Mouse (Mus musculus) bone marrow, adult 2 months (tissue): ENCODE data around the gene Spindoc. TPM values are rescaled to one million over a fixed set of nuclear protein-coding genes. Genes with fewer than 3 reads are reported as not detected.

Source experiments
- H3K27ac ChIP-seq: fragments of 200-500 bp; 2 replicates; pipeline ENCODE4 v1.5.1; 2012; ENCODE audit warnings: low read depth, mild to moderate bottlenecking, control low read depth, inconsistent platforms, low read length; ENCODE audit not compliant: control insufficient read depth, poor library complexity, insufficient read depth
- H3K4me1 ChIP-seq: fragments of 200-500 bp; 2 replicates; pipeline ENCODE4 v1.6.1; 2011; ENCODE audit warnings: low read length; ENCODE audit not compliant: control insufficient read depth, insufficient read depth
- H3K4me3 ChIP-seq: fragments of 200-500 bp; replicated peaks from 2 replicates; pipeline ENCODE3; 2011; ENCODE audit warnings: mild to moderate bottlenecking, low read depth, low read length, control low read depth; ENCODE audit not compliant: control insufficient read depth
- CTCF ChIP-seq: fragments of 200-500 bp; IDR thresholded peaks from 2 replicates; pipeline ENCODE4 v1.5.1; 2011; ENCODE audit warnings: low read length, control low read depth; ENCODE audit not compliant: control insufficient read depth, insufficient read depth
- POLR2A ChIP-seq: fragments of 200-500 bp; IDR thresholded peaks from 2 replicates; pipeline ENCODE4 v1.6.1; 2011; ENCODE audit warnings: low read depth, mild to moderate bottlenecking, control low read depth, low read length, borderline replicate concordance; ENCODE audit not compliant: control insufficient read depth
- WGBS: fragments of 180-500 bp; shearing (Covaris S2); methylation state at CpG from one replicate; pipeline ENCODE4 v1.1.7; 2018; 5-methylcytosine and 5-hydroxymethylcytosine counted together
- polyA plus RNA-seq: library from polyadenylated mRNA; stranded (reverse); fragments of >200 nt; gene quantifications from 2 replicates; pipeline ENCODE4 v1.2.4, GENCODE M21; 2011; ENCODE audit warnings: low replicate concordance; ENCODE audit not compliant: missing spikeins, insufficient read depth, insufficient read length

Spindoc gene
- polyA plus RNA-seq, 1 experiment, result 35.3 TPM

- H3K27ac ChIP-seq, result no peak overlapping the region
- TF ChIP-seq CTCF (no peak), POLR2A (no peak)
- peaks cover 4% of the 10 kb centered on the region for H3K4me1 ChIP-seq
- H3K4me3 ChIP-seq, result no peak overlapping the region
- 83% methylated on average over 2 of the region's 2 CpGs for WGBS
Observed at GRCm38 (mm10) chr19:7334049-7334448, 48.7 kb downstream of the Spindoc start.

GRCm38 (mm10) chr19:7321391-7321790 is 61.4 kb downstream of the Spindoc start:
- no peak overlapping the region for H3K27ac ChIP-seq
- peaks cover 3% of the 10 kb centered on the region; the same call in 1 of the 2 replicates for H3K4me1 ChIP-seq
- H3K4me3 ChIP-seq, result no peak overlapping the region
- TF ChIP-seq CTCF, result no peak
- TF ChIP-seq POLR2A, result no peak
- WGBS, result 84% methylated on average over 3 of the region's 3 CpGs

- peaks cover 5% of the 10 kb centered on the region for H3K4me1 ChIP-seq
- no peak for TF ChIP-seq POLR2A
- no peak for TF ChIP-seq CTCF
- no peak overlapping the region for H3K27ac ChIP-seq
- no peak overlapping the region for H3K4me3 ChIP-seq
- 50% methylated on average over 2 of the region's 2 CpGs for WGBS
Observed at GRCm38 (mm10) chr19:7320181-7320580, 62.6 kb downstream of the Spindoc start.

GRCm38 (mm10) chr19:7317716-7318115 is 65.1 kb downstream of the Spindoc start:
- no peak for TF ChIP-seq CTCF
- no peak for TF ChIP-seq POLR2A
- Histone ChIP-seq H3K4me1 (peaks cover 9% of the 10 kb centered on the region), H3K4me3 (no peak overlapping the region), H3K27ac (no peak overlapping the region)
- 61% methylated on average over 4 of the region's 4 CpGs for WGBS

- no peak overlapping the region for H3K4me3 ChIP-seq
- WGBS, result 74% methylated on average over 4 of the region's 4 CpGs
- TF ChIP-seq POLR2A, result no peak
- no peak for TF ChIP-seq CTCF
- H3K27ac ChIP-seq, result no peak overlapping the region
- peaks cover 9% of the 10 kb centered on the region for H3K4me1 ChIP-seq
Observed at GRCm38 (mm10) chr19:7316822-7317221, 66.0 kb downstream of the Spindoc start.

- peaks cover 14% of the 10 kb centered on the region for H3K4me1 ChIP-seq
- H3K4me3 ChIP-seq, result no peak overlapping the region
- 48% methylated on average over 4 of the region's 4 CpGs for WGBS
- TF ChIP-seq CTCF, result no peak
- TF ChIP-seq POLR2A, result no peak
- H3K27ac ChIP-seq, result no peak overlapping the region
Observed at GRCm38 (mm10) chr19:7315587-7315984, 67.2 kb downstream of the Spindoc start.

- H3K4me1 ChIP-seq, result peaks cover 15% of the 10 kb centered on the region
- no peak overlapping the region for H3K4me3 ChIP-seq
- H3K27ac ChIP-seq, result no peak overlapping the region
- WGBS, result 17% methylated on average over 8 of the region's 8 CpGs
- no peak for TF ChIP-seq POLR2A
- no peak for TF ChIP-seq CTCF
Observed at GRCm38 (mm10) chr19:7314976-7315586, 67.7 kb downstream of the Spindoc start.

- peaks cover 17% of the 10 kb centered on the region for H3K4me1 ChIP-seq
- WGBS, result 63% methylated on average over 2 of the region's 2 CpGs
Observed at GRCm38 (mm10) chr19:7313660-7314059, 69.1 kb downstream of the Spindoc start.

GRCm38 (mm10) chr19:7311306-7311705 is 71.5 kb downstream of the Spindoc start:
- Histone ChIP-seq H3K4me1 (peaks cover 21% of the 10 kb centered on the region), H3K4me3 (no peak overlapping the region), H3K27ac (no peak overlapping the region)
- 39% methylated on average over 10 of the region's 10 CpGs for WGBS
- TF ChIP-seq POLR2A (no peak), CTCF (no peak)

More at GRCm38 (mm10) chr19:7313660-7314059, 69.1 kb downstream of the Spindoc start:
- no peak overlapping the region for H3K27ac ChIP-seq
- H3K4me3 ChIP-seq, result no peak overlapping the region
- TF ChIP-seq CTCF (no peak), POLR2A (no peak)
